Mouse (Mus musculus): ENCODE data around the gene Zc3h7a.

The Zc3h7a gene

DNA sequence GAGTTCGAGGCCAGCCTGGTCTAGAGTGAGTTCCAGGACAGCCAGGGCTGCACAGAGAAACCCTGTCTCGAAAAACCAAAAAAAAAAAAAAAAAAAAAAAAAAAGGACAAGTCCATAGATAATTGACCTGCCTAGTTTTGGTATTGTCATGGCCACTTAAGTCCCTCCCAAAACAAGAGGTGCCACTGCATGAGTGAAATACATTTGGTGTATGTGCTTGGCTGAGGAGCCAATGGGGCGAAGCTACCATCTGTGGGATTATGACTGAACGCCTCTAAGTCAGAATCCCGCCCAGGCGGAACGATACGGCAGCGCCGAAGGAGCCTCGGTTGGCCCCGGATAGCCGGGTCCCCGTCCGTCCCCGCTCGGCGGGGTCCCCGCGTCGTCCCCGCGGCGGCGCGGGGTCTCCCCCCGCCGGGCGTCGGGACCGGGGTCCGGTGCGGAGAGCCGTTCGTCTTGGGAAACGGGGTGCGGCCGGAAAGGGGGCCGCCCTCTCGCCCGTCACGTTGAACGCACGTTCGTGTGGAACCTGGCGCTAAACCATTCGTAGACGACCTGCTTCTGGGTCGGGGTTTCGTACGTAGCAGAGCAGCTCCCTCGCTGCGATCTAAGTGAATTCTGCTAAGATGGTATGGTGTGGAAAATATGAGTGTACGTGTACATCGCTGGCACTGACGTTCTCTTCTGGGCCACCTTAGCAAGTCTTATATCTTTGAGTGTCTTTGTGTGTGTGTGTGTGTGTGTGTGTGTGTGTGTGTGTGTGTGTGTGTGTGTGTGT, 32.3 kb downstream of the Zc3h7a start:
- DNase-seq: peak; percentile 96 to 100

DNA sequence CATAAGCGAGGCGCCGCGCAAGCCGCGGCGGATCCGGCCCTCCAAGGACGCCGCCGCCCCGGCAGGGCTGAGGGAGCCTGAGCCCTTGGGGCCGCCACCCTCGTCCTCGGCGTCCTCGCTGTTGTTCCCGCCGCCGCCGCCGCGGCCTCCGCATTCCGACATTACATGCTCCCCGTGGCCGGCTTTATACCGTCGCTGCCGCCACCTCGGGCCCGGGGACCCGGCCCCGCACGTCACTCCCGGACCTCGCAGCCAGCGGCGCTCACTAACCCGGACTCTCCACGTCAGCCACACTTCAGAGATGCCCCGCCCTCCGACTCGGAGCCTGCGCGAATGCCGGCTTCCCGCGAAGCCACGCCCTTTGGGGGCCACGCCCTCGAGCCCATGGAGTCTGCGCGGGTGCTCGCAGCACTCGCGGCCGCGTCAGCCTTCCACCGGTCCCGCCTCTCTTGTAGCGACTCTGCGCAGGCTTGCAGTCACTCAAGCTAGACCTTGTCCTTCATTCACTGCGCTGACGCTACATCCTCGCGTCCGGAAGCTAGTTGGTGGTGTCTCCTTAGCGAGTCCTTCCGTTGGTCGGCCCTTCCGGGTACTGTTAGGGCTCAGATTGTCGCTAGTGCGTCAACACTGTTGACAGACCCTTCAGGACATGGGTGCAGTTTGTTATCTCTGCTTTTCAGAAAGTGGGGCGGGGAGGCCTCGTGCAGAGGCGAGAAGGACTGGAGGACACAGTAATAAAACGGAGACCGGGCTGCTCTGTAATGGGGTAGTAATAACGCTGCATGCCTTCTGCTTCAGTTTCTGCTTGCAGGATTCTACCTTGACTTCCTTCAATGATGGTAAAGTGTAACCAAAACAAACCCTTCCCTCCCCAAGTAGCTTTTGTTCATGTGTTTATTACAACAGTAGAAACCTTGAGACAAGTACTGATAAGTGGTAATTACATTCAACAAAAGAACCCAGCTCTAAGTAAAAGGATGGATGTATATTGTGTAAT, 41.5 kb downstream of the Zc3h7a start, which contains the start of gene Txndc11:
Txndc11 (minus strand) TSS at position 303 of the 997 bp plus-strand sequence.
- DNase-seq: peak; percentile 100

DNA sequence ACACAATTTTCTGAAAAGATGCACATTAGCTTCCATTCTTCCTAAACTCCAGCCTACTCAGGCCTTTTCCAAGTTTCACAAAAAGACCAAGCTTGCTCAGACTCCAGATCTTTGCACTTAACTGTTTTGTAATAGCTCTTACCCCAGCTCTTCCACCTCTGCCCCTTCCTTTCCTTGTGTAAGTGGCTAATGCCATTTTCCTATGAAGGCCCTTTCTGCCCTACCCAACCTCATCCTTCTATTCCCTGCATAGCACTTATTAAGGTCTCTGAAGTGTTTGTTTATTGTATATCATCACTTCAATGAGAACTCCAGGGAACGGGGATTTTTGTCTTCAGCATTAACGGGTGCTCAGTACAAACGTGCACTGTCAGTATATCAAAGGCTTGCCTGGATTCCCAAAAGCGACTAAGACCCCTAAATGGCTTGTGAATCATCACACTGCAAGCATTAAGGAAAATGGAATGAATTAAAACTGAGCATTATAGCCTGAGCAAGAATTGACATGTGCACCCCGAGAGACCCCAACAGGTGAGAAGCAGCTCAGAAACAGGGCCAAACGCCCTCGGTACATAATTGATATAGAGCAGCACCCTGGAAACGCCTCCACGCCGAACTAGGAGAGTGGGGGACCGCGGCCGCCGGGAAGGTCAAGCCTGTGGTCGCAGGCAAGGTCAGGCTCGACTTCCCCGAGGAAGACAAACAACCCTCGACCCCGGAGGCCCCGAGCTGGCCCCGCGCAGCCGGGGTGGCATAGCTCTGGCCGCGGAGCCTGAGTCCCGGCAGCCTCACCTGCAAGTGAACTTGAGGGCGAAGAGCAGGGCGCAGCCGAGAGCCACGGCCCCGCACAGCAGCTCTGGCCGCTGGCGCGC, 42.5 kb downstream of the Zc3h7a start:
- no peak for DNase-seq

DNA sequence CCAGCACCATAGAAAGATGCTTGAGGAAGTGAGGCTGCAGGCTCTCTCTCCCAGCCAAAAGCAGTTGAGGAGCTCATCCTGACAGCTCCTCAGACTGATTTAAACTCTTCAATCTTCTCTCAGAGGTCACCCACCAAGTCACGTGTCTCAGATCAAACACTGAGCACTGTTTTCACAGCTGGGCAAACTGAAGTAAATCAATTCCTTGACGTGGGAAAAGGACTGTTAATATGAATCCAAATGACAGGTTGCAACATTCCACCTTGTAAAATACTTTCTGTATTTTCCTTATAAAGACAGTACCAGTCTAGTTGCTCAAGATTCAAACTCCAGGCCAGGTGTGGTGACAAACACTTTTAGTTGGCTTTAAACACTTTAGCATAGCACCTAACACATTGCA, 43.4 kb downstream of the Zc3h7a start:
- DNase-seq: no peak

DNA sequence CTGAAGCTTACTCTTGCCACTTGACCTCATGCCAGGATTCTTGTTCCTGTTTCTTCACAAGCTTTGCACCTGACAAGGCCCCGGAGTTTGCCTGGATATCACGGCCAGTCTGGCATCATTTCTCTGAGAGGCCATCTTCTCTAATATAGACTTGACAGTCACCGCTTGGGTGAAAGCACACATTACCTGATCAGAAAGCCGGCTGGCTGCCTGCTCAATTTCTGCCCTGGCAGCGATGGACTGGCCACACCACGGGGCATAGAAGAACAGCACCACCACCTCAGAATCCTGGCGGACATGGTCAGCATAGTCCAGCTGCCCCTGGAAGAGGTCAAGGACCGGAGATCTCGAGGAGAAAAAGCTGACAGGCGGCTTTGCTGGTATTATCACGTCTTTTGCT, 47.9 kb downstream of the Zc3h7a start:
- no peak for DNase-seq

DNA sequence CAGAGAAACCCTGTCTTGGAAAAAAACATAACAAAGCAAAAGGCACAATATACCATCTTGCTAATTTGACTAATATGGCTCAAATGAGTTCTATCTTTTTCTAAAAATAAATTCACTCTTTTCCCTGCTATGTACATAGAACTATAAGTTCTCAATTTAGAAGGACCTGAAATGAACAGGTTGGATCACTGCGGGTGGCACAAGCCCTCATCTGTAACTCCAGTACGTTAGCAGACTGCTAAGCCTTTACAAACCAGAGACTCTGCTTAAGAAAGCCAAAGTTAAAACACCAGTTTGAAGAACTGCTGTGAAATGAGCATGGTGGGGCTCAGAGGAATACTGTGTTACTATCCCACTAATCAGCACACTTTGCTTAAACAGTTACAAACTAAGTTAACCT, 50.8 kb downstream of the Zc3h7a start:
- DNase-seq: no peak

DNA sequence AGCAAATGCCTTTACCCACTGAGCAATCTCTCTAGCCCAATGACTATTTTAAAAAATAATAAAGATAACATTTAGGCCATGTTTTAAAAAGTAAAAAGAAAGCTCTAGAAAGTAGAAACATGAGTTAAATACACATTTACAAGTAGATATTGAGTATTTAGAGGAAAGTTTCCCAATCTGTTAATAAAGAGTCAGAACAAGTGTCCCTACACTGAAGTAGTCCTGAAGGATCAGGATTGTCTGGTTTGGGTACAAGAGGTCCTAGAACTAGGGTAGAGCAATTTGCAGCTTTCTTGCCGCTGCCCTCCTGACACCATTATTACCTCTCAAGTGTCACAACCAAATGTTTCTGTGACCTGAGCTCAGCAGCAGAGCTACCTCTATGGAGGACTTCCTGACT, 52.1 kb downstream of the Zc3h7a start:
- no peak for DNase-seq

DNA sequence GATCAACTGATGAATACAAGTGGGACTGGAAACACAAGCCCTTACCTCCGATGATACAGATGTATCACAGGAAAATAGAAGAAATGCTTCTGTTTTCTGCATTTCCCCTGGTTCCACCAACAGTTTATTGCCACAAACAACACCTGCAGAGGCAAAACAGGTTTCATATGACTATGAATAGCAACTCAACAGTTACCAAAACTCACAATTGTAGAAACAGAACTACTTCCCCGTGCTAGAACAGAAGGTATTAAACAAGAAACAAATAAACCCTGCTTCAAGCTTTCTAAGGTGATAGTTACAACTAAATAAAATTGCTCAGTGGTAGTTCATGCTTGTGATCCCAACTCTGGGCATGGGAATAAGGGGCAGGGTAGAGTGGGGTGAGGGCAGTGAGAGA, 53.6 kb downstream of the Zc3h7a start:
- no peak for DNase-seq

DNA sequence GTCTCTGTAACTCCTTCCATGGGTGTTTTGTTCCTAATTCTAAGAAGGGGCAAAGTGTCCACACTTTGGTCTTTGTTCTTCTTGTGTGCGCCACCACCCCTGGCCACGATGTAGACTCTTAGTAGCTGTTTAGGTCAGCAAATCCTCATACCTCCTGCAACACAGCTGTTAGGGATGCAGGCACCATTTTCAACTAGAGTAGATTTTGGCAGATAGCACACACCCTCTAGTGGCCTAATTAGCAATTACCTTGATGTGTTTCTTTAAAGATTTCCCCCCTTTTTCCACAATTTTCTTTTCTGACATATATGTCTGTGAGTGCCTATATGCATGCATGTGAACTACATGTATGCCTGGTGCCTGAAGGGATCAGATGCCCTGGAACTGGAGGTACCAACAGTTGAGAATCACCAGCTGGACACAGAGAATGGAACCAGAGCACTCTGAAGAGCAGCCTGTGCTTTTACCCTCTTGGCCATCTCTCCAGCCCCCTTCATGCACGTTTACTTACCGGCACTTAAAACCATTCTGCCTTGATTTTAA, 66.9 kb downstream of the Zc3h7a start:
- DNase-seq: no peak

DNA sequence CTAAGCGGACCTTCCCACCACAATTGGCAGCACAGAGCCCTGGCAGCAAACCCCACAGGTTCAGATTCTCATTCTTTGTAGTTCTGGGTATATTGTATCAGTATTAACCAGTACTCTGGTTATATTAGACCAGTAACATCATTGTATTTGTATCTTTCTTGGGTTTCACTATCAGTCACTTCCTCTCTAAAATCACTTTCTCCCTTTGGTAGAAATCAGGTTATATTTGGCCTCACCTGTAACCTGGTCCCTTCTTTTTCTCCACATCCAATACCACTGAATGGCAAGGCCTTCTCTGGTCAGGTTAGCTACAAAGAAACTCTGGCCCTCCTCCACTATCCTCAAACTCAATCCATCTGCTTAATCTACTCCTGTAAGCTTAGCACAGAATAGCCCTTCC, 71.3 kb downstream of the Zc3h7a start:
- no peak for DNase-seq

DNA sequence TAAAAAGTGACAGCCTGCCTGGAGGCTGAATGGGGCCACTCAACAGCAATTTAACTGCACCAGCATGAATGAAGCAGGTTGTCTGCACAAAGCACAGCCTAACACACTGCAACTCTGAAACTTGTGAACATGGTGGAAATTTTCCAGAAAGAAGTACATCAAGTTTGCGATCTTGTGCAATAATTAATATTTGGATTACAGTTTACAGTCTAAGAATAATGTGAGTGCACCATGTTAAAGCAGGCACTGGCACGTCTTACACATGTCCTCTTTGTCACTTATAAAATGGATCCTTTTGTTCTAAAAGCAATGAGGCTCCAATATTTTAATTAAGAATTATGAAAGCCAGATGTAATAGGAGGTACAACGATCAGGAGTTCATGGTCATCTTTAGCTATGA, 78.9 kb downstream of the Zc3h7a start:
- no peak for DNase-seq

DNA sequence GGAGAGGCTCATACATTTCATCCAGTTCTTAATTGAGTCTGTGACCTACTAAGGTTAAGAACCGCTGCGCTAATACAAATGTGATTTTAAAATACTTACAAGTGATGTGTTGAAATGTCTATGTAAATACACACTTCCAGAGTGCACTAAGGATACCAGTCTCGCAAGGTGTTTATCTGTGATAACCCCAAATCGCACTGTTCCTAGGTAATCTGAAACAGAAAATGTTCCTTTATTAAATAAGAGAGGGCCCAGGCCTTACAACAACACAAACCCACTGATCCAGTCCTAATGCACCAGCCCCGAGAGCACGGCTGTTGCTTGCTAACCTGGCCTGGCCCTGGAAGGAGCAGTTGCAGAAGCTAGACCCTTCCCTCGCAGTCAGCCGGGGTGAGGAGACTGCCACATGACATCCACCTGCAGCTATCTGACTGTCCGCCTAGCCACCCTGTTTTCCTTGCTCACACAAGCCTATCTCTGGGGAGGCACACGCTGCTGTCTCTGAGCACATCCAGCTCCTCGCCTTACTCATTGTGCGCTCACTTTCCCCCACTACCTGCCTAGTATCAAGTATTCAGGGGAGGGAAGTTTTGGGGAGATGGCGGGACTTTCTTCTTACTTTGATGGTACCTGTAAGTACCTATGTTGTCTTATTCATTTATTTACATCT, 82.3 kb downstream of the Zc3h7a start:
- no peak for DNase-seq

DNA sequence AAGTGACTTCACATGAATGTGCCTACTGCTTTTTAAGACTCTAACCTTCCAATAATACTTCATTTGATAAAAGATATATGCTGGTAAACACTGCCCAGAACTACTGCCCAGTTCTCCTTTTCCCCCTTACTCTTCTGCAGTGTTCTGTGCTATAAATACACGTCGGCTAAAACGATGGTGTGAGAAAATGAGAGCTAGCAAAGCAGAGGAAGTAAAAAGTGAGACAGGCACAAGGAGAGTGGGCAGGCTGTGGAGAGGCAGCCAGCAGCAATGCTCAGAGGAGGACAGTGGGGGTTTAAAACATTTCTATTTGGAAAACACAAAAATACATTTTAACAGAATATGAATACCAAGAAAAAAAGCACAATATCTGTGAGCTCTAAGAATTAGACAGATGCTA, 83.7 kb downstream of the Zc3h7a start:
- DNase-seq: no peak

DNA sequence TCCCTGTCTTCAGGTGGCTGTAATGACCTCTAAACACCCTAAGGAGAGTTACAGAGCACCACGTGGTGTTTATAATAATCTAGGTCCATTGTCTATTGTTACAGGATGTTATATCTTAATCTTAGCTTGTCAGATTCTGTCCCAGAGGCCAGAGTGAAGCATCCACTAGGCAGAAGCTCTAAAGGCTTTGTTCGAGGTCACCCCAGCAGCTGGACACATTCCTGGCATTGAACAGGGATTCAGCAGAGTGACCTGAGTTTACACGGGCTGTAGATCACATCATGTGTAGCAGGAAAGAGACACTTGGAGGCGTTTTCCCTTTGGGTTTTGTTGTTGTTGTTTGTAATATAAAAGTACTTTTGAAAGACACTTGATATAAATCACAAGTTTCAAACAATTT, 84.1 kb downstream of the Zc3h7a start:
- no peak for DNase-seq

DNA sequence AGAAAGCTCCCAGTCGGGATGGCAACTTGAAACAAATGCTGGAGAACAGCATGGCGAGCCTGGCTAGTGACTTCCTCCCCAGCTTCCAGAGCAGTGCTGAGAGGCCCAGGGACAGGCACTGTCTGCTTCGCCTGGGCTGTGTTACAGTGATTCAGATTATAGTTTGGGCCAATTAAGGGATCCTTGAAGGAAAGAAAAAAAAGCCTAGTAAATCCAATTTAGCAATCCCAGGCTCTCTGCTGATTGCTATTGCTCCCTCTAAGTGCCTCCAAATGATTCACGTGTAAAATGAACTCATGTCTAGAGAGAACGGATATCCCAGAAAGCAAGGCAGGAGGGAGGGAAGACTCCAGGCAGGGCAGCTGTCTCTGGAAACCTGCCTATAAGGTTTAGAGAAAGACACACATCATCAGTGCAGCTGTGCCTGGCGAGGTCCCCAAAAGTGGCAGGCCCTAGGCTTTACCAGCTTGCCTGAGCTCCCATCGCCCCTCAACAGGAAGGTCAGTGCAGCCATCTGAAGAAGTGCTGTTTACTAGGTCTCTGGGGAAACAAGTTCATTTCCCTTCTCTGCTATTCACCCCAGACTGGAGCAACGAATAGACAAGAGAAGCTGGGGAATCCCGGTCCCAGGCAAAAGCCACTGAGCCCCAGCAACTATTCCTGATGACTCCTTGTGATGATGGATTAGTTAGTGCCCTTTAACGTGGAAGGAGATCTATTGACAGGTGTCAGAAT, 85.2 kb downstream of the Zc3h7a start:
- DNase-seq: no peak

DNA sequence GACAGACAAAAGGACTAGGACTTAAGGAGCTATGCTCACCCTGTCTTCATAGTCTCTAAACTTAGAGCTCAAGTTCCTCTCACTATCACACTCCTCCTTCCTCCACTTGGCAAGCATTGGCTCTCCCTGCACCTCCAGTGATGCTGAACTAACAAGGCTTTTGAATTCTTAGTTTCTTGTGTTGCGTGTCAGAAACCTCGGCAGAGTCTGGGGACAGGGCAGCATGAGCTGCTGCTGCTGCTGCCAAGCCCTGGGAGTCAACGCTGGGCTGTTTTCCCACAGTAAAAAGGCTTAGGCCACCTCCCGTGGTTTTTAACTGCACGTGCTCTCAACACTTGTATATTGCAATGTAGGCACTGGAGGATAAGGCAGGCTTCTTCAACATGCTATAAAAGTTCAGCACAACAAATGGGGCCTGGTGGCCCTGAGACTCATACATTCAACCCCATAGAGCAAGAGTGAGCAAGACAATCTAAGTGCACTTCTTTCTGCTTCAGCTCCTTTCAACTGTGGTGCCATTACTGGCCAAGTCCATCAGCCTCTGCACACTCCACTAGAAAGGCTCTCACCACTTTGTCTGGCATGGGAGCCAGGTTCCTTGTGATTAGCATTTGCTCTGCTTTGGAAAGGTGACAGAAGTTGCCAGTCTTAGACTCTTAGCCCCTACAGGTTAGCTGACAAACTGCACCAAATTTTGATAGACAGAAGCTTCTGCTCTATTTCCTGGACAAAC, 89.2 kb downstream of the Zc3h7a start:
- DNase-seq: no peak
